Mouse (Mus musculus): Measurements from ENCODE around the gene Rab34. TPM values are rescaled to one million over a fixed set of nuclear protein-coding genes. Genes with fewer than 3 reads are reported as not detected.

Gene Rab34
- polyA plus RNA-seq, 1 experiment: 112 TPM

- Histone ChIP-seq H3K4me1 (ENCODE audit: control insufficient read depth, insufficient read depth, low read length) (no peaks in the 10 kb centered on the region), H3K4me3 (ENCODE audit: insufficient read depth, low read length) (no peak overlapping the region), H3K27ac (ENCODE audit: insufficient read depth, low read length) (no peak overlapping the region)
- TF ChIP-seq CTCF (IDR thresholded peaks at IDR 0.05; ENCODE audit: borderline replicate concordance, insufficient read depth, low read length): no peak
- TF ChIP-seq POLR2A (IDR thresholded peaks at IDR 0.05; ENCODE audit: low read depth, low read length): no peak
These were observed 19.0 kb downstream of the Rab34 start for GRCm38 (mm10) chr11:78207190-78207589.

GRCm38 (mm10) chr11:78209886-78210285 is 21.7 kb downstream of the Rab34 start:
- no peak overlapping the region for H3K27ac ChIP-seq (ENCODE audit: insufficient read depth, low read length)
- H3K4me3 ChIP-seq (ENCODE audit: insufficient read depth, low read length): no peak overlapping the region
- H3K4me1 ChIP-seq (ENCODE audit: control insufficient read depth, insufficient read depth, low read length): no peaks in the 10 kb centered on the region
- TF ChIP-seq POLR2A (IDR thresholded peaks at IDR 0.05; ENCODE audit: low read depth, low read length) (no peak), CTCF (IDR thresholded peaks at IDR 0.05; ENCODE audit: borderline replicate concordance, insufficient read depth, low read length) (no peak)

GRCm38 (mm10) chr11:78210615-78211014 is 22.4 kb downstream of the Rab34 start:
- no peak overlapping the region for H3K27ac ChIP-seq (ENCODE audit: insufficient read depth, low read length)
- no peak overlapping the region for H3K4me3 ChIP-seq (ENCODE audit: insufficient read depth, low read length)
- no peaks in the 10 kb centered on the region for H3K4me1 ChIP-seq (ENCODE audit: control insufficient read depth, insufficient read depth, low read length)
- TF ChIP-seq POLR2A (IDR thresholded peaks at IDR 0.05; ENCODE audit: low read depth, low read length): no peak
- TF ChIP-seq CTCF (IDR thresholded peaks at IDR 0.05; ENCODE audit: borderline replicate concordance, insufficient read depth, low read length): no peak

- Histone ChIP-seq H3K4me3 (ENCODE audit: insufficient read depth, low read length) (no peak overlapping the region), H3K27ac (ENCODE audit: insufficient read depth, low read length) (no peak overlapping the region), H3K4me1 (ENCODE audit: control insufficient read depth, insufficient read depth, low read length) (no peaks in the 10 kb centered on the region)
- TF ChIP-seq POLR2A (IDR thresholded peaks at IDR 0.05; ENCODE audit: low read depth, low read length) (no peak), CTCF (IDR thresholded peaks at IDR 0.05; ENCODE audit: borderline replicate concordance, insufficient read depth, low read length) (no peak)
These were observed 23.3 kb downstream of the Rab34 start for GRCm38 (mm10) chr11:78211513-78211912.

GRCm38 (mm10) chr11:78213086-78213817 is 25.0 kb downstream of the Rab34 start:
- no peaks in the 10 kb centered on the region for H3K4me1 ChIP-seq (ENCODE audit: control insufficient read depth, insufficient read depth, low read length)
- no peak overlapping the region for H3K4me3 ChIP-seq (ENCODE audit: insufficient read depth, low read length)
- no peak overlapping the region for H3K27ac ChIP-seq (ENCODE audit: insufficient read depth, low read length)
- TF ChIP-seq POLR2A (IDR thresholded peaks at IDR 0.05; ENCODE audit: low read depth, low read length): no peak
- no peak for TF ChIP-seq CTCF (IDR thresholded peaks at IDR 0.05; ENCODE audit: borderline replicate concordance, insufficient read depth, low read length)

- Histone ChIP-seq H3K4me1 (ENCODE audit: control insufficient read depth, insufficient read depth, low read length) (no peaks in the 10 kb centered on the region), H3K27ac (ENCODE audit: insufficient read depth, low read length) (no peak overlapping the region), H3K4me3 (ENCODE audit: insufficient read depth, low read length) (no peak overlapping the region)
- TF ChIP-seq POLR2A (IDR thresholded peaks at IDR 0.05; ENCODE audit: low read depth, low read length) (no peak), CTCF (IDR thresholded peaks at IDR 0.05; ENCODE audit: borderline replicate concordance, insufficient read depth, low read length) (no peak)
These were observed 27.6 kb downstream of the Rab34 start for GRCm38 (mm10) chr11:78215709-78216317.

GRCm38 (mm10) chr11:78223586-78223985 is 35.4 kb downstream of the Rab34 start:
- H3K4me3 ChIP-seq (ENCODE audit: insufficient read depth, low read length): no peak overlapping the region
- H3K27ac ChIP-seq (ENCODE audit: insufficient read depth, low read length): no peak overlapping the region
- no peaks in the 10 kb centered on the region for H3K4me1 ChIP-seq (ENCODE audit: control insufficient read depth, insufficient read depth, low read length)
- no peak for TF ChIP-seq POLR2A (IDR thresholded peaks at IDR 0.05; ENCODE audit: low read depth, low read length)
- no peak for TF ChIP-seq CTCF (IDR thresholded peaks at IDR 0.05; ENCODE audit: borderline replicate concordance, insufficient read depth, low read length)

GRCm38 (mm10) chr11:78231518-78231917 is 43.3 kb downstream of the Rab34 start:
- no peak for TF ChIP-seq POLR2A (IDR thresholded peaks at IDR 0.05; ENCODE audit: low read depth, low read length)
- TF ChIP-seq CTCF (IDR thresholded peaks at IDR 0.05; ENCODE audit: borderline replicate concordance, insufficient read depth, low read length): no peak
- Histone ChIP-seq H3K4me1 (ENCODE audit: control insufficient read depth, insufficient read depth, low read length) (no peaks in the 10 kb centered on the region), H3K4me3 (ENCODE audit: insufficient read depth, low read length) (no peak overlapping the region)

GRCm38 (mm10) chr11:78240193-78240857 is 52.1 kb downstream of the Rab34 start:
- H3K4me1 ChIP-seq (ENCODE audit: control insufficient read depth, insufficient read depth, low read length): peaks cover 2% of the 10 kb centered on the region; the same call in 1 of the 2 replicates
- no peak overlapping the region for H3K27ac ChIP-seq (ENCODE audit: insufficient read depth, low read length)
- TF ChIP-seq CTCF (IDR thresholded peaks at IDR 0.05; ENCODE audit: borderline replicate concordance, insufficient read depth, low read length): no peak
- no peak for TF ChIP-seq POLR2A (IDR thresholded peaks at IDR 0.05; ENCODE audit: low read depth, low read length)
- no peak overlapping the region for H3K4me3 ChIP-seq (ENCODE audit: insufficient read depth, low read length)

More at GRCm38 (mm10) chr11:78231518-78231917, 43.3 kb downstream of the Rab34 start:
- H3K27ac ChIP-seq (ENCODE audit: insufficient read depth, low read length): no peak overlapping the region

Other genes with a start within 250 kb of the Rab34 start
- gene Phf12, start 205.7 kb upstream of the Rab34 start, polyA plus RNA-seq (2011; ENCODE audit: insufficient read length, low read depth, missing spikeins): 39.4 and 47.4 TPM in 2 replicates
- 5.7 and 8.3 TPM in 2 replicates for gene Dhrs13, start 156.2 kb upstream of the Rab34 start, polyA plus RNA-seq (2011; ENCODE audit: insufficient read length, low read depth, missing spikeins)
- 70.0 and 71.3 TPM in 2 replicates for gene Flot2, start 150.5 kb upstream of the Rab34 start, polyA plus RNA-seq (2011; ENCODE audit: insufficient read length, low read depth, missing spikeins)
- 17.0 and 18.5 TPM in 2 replicates for gene Eral1, start 108.0 kb upstream of the Rab34 start, polyA plus RNA-seq (2011; ENCODE audit: insufficient read length, low read depth, missing spikeins)
- gene Fam222b, start 93.8 kb upstream of the Rab34 start, polyA plus RNA-seq (2011; ENCODE audit: insufficient read length, low read depth, missing spikeins): 10.2 and 15.5 TPM in 2 replicates
- 40.5 and 45.1 TPM in 2 replicates for gene Traf4, start 22.8 kb upstream of the Rab34 start, polyA plus RNA-seq (2011; ENCODE audit: insufficient read length, low read depth, missing spikeins)
- gene Nek8, start 11.8 kb upstream of the Rab34 start, polyA plus RNA-seq (2011; ENCODE audit: insufficient read length, low read depth, missing spikeins): 12.0 and 17.9 TPM in 2 replicates
- gene Tlcd1, start 11.7 kb upstream of the Rab34 start, polyA plus RNA-seq (2011; ENCODE audit: insufficient read length, low read depth, missing spikeins): 13.6 and 15.3 TPM in 2 replicates
- gene Rpl23a, start 4.8 kb upstream of the Rab34 start, polyA plus RNA-seq (2011; ENCODE audit: insufficient read length, low read depth, missing spikeins): 2,180 and 2,276 TPM in 2 replicates
- gene Proca1, start 5.0 kb downstream of the Rab34 start, polyA plus RNA-seq (2011; ENCODE audit: insufficient read length, low read depth, missing spikeins): 0.92 and 1.7 TPM in 2 replicates
- gene Sdf2, start 57.3 kb downstream of the Rab34 start, polyA plus RNA-seq (2011; ENCODE audit: insufficient read length, low read depth, missing spikeins): 65.4 and 67.3 TPM in 2 replicates
- gene Supt6, start 57.6 kb downstream of the Rab34 start, polyA plus RNA-seq (2011; ENCODE audit: insufficient read length, low read depth, missing spikeins): 56.1 and 57.8 TPM in 2 replicates
- 81.8 and 86.7 TPM in 2 replicates for gene 2610507B11Rik, start 73.3 kb downstream of the Rab34 start, polyA plus RNA-seq (2011; ENCODE audit: insufficient read length, low read depth, missing spikeins)
- gene BC030499, start 102.4 kb downstream of the Rab34 start, polyA plus RNA-seq (2011; ENCODE audit: insufficient read length, low read depth, missing spikeins): 0.45 and 0.63 TPM in 2 replicates
- gene Spag5, start 113.1 kb downstream of the Rab34 start, polyA plus RNA-seq (2011; ENCODE audit: insufficient read length, low read depth, missing spikeins): 22.6 and 35.1 TPM in 2 replicates
- 2.8 and 5.3 TPM in 2 replicates for gene Aldoc, start 134.5 kb downstream of the Rab34 start, polyA plus RNA-seq (2011; ENCODE audit: insufficient read length, low read depth, missing spikeins)
- gene Pigs, start 140.0 kb downstream of the Rab34 start, polyA plus RNA-seq (2011; ENCODE audit: insufficient read length, low read depth, missing spikeins): 62.1 and 65.0 TPM in 2 replicates
- 14.4 and 19.2 TPM in 2 replicates for gene Unc119, start 155.1 kb downstream of the Rab34 start, polyA plus RNA-seq (2011; ENCODE audit: insufficient read length, low read depth, missing spikeins)
- 0.15 TPM in 1 of 2 replicates, not detected in the other for gene Foxn1, start 198.1 kb downstream of the Rab34 start, polyA plus RNA-seq (2011; ENCODE audit: insufficient read length, low read depth, missing spikeins)
- gene Slc13a2, start 233.8 kb downstream of the Rab34 start, polyA plus RNA-seq (2011; ENCODE audit: insufficient read length, low read depth, missing spikeins): not detected in 2 replicates

Data from embryonic fibroblast, embryonic 13.5 days (primary cell).